In genomic region chr16:4629950-4630349, GRCm38 (mm10) we compare ENCODE assay signal across 8 mouse cellular contexts. TPM values are rescaled to one million over a fixed set of nuclear protein-coding genes. Genes with fewer than 3 reads are reported as not detected.
DNase-seq lines count a peak whose midpoint lies in the region; ATAC-seq and TF ChIP-seq lines count a peak whose summit lies in the region.

No protein-coding gene starts in this region.

- no peak for TF ChIP-seq POLR2A in heart, adult 2 months (IDR thresholded peaks at IDR 0.05; ENCODE audit: insufficient read depth, low read depth, low read length)

- peak; percentile 99; the same call in 1 of the 2 replicates for TF ChIP-seq CTCF in heart, adult 2 months (IDR thresholded peaks at IDR 0.05)

- H3K79me2 ChIP-seq in heart, adult 2 months (replicated peaks; ENCODE audit: control insufficient read depth, insufficient read depth, low read length): no peaks in the 10 kb centered on the region

- H3K9ac ChIP-seq in heart, adult 2 months (ENCODE audit: low read depth, low read length): no peak overlapping the region
- no peak overlapping the region for H3K9ac ChIP-seq in kidney, embryonic 14.5 days (ENCODE audit: low read depth, low read length)
- no peak overlapping the region for H3K9ac ChIP-seq in liver, embryonic 13.5 days
- H3K9ac ChIP-seq in neural tube, embryonic 14.5 days (replicated peaks; ENCODE audit: low read depth, low read length): no peak overlapping the region

- intact Hi-C loops in heart, adult 2 months (cut with DNase I): loop anchor here (1.0 to 2.0 kb wide), 3 partner anchors 25 to 161 kb away; no protein-coding TSS in a partner anchor

- no peaks in the 10 kb centered on the region for H3K27me3 ChIP-seq in heart, adult 2 months (ENCODE audit: control insufficient read depth, insufficient read depth, low read length)
- no peaks in the 10 kb centered on the region for H3K27me3 ChIP-seq in kidney, embryonic 14.5 days (ENCODE audit: control insufficient read depth, insufficient read depth, low read length)
- H3K27me3 ChIP-seq in liver, embryonic 13.5 days: no peaks in the 10 kb centered on the region
- H3K27me3 ChIP-seq in neural tube, embryonic 14.5 days (ENCODE audit: control insufficient read depth, insufficient read depth, low read length): no peaks in the 10 kb centered on the region

- 22% methylated on average over 6 of the region's 6 CpGs for WGBS in heart, adult 2 months
- 25% methylated on average over 6 of the region's 6 CpGs for WGBS in kidney, embryonic 14.5 days
- WGBS in liver, embryonic 13.5 days (ENCODE audit: insufficient replicate concordance): 19% methylated on average over 6 of the region's 6 CpGs
- WGBS in neural tube, embryonic 14.5 days: 19% methylated on average over 6 of the region's 6 CpGs

- ATAC-seq in kidney, embryonic 14.5 days (ENCODE audit: low FRiP score, low TSS enrichment): peak; percentile 29
- peak; percentile 31 for ATAC-seq in liver, embryonic 13.5 days (ENCODE audit: low read depth)
- 0 out of 2 replicates have a peak, but pooled peaks have one; percentile 5 for ATAC-seq in neural tube, embryonic 14.5 days (ENCODE audit: low read depth)

- TF ChIP-seq EP300 in heart, adult 2 months (IDR thresholded peaks at IDR 0.05; ENCODE audit: insufficient read depth, low read depth, low read length): peak; percentile 83

- no peaks in the 10 kb centered on the region for H3K36me3 ChIP-seq in heart, adult 2 months (ENCODE audit: control insufficient read depth, insufficient read depth, low read length)
- peaks cover 15% of the 10 kb centered on the region; the same call in 1 of the 2 replicates for H3K36me3 ChIP-seq in kidney, embryonic 14.5 days (ENCODE audit: control insufficient read depth, insufficient read depth, low read length)
- peaks cover 25% of the 10 kb centered on the region for H3K36me3 ChIP-seq in liver, embryonic 13.5 days
- peaks cover 12% of the 10 kb centered on the region for H3K36me3 ChIP-seq in neural tube, embryonic 14.5 days (ENCODE audit: control insufficient read depth, insufficient read depth, low read length)

- no peak overlapping the region for H3K4me3 ChIP-seq in heart, adult 2 months
- no peak overlapping the region for H3K4me3 ChIP-seq in kidney, embryonic 14.5 days (ENCODE audit: low read length)
- no peak overlapping the region for H3K4me3 ChIP-seq in liver, embryonic 13.5 days (replicated peaks)
- H3K4me3 ChIP-seq in neural tube, embryonic 14.5 days (ENCODE audit: low read depth, low read length): no peak overlapping the region

- H3K4me1 ChIP-seq in heart, adult 2 months (ENCODE audit: control insufficient read depth, insufficient read depth, low read length): no peaks in the 10 kb centered on the region
- 0 out of 2 replicates have a peak, but pooled peaks cover 3% of the 10 kb centered on the region for H3K4me1 ChIP-seq in kidney, embryonic 14.5 days (ENCODE audit: control insufficient read depth, insufficient read depth, low read length)
- H3K4me1 ChIP-seq in liver, embryonic 13.5 days (replicated peaks): peaks cover 14% of the 10 kb centered on the region
- no peaks in the 10 kb centered on the region for H3K4me1 ChIP-seq in neural tube, embryonic 14.5 days (ENCODE audit: control insufficient read depth, insufficient read depth, low read length)

- H3K4me2 ChIP-seq in kidney, embryonic 14.5 days (replicated peaks; ENCODE audit: low read depth, low read length): no peak overlapping the region
- H3K4me2 ChIP-seq in liver, embryonic 13.5 days: no peak overlapping the region
- H3K4me2 ChIP-seq in neural tube, embryonic 14.5 days (ENCODE audit: low read depth, low read length): no peak overlapping the region

- no peak overlapping the region for H3K27ac ChIP-seq in heart, adult 2 months
- H3K27ac ChIP-seq in kidney, embryonic 14.5 days (ENCODE audit: low read depth, low read length): no peak overlapping the region
- H3K27ac ChIP-seq in liver, embryonic 13.5 days: no peak overlapping the region
- H3K27ac ChIP-seq in neural tube, embryonic 14.5 days (ENCODE audit: low read depth, low read length): no peak overlapping the region

- peak; percentile 91 for DNase-seq in 3T3-L1 (ENCODE audit: low read depth, low spot score)
- peak; percentile 86 for DNase-seq in adipocyte (ENCODE audit: low spot score)
- peak; percentile 92 for DNase-seq in embryo, embryonic 10 days (ENCODE audit: low spot score)
- peak; percentile 80 to 89 for DNase-seq in heart, adult 2 months
- peak; percentile 64 for DNase-seq in liver, embryonic 13.5 days
- DNase-seq in thymus, adult 18-20 months: peak; percentile 48 to 62

- H3K9me3 ChIP-seq in kidney, embryonic 14.5 days (ENCODE audit: control insufficient read depth, low read length): no peaks in the 10 kb centered on the region
- no peaks in the 10 kb centered on the region for H3K9me3 ChIP-seq in liver, embryonic 13.5 days (replicated peaks)
- H3K9me3 ChIP-seq in neural tube, embryonic 14.5 days (ENCODE audit: control insufficient read depth, low read length): no peaks in the 10 kb centered on the region

RNA-seq across cellular contexts. Expression of gene Pam16, which starts 5.2 kb away (rescaled TPM):
- total RNA-seq in heart, adult 2 months (2021): 100 to 1,000 TPM; 119 to 165 TPM
- 36.3 and 39.4 TPM in 2 replicates for polyA plus RNA-seq in heart, adult 2 months (2012; rRNA removed)
- polyA plus RNA-seq in kidney, embryonic 14.5 days (2014; fragmentation: Nextera tagmentation; extraction: Ambion mirVana): 102 and 116 TPM in 2 replicates
- 67.5 and 74.1 TPM in 2 replicates for polyA plus RNA-seq in liver, embryonic 13.5 days (2015; fragmentation: Nextera tagmentation; extraction: Ambion mirVana)
- 179 and 194 TPM in 2 replicates for polyA plus RNA-seq in neural tube, embryonic 14.5 days (2014; fragmentation: Nextera tagmentation; extraction: Ambion mirVana)

RNA-seq across cellular contexts. Expression of gene Vasn, which starts 9.8 kb away (rescaled TPM):
- total RNA-seq in heart, adult 2 months (2021): 10 to 100 TPM in 1 of 2 experiments, 1 to 10 TPM in 1; 9.2 to 10.5 TPM
- 23.9 and 24.2 TPM in 2 replicates for polyA plus RNA-seq in heart, adult 2 months (2012; rRNA removed)
- 14.4 and 16.1 TPM in 2 replicates for polyA plus RNA-seq in kidney, embryonic 14.5 days (2014; fragmentation: Nextera tagmentation; extraction: Ambion mirVana)
- 2.9 TPM in 2 replicates for polyA plus RNA-seq in liver, embryonic 13.5 days (2015; fragmentation: Nextera tagmentation; extraction: Ambion mirVana)
- 4.4 and 6.3 TPM in 2 replicates for polyA plus RNA-seq in neural tube, embryonic 14.5 days (2014; fragmentation: Nextera tagmentation; extraction: Ambion mirVana)

RNA-seq across cellular contexts. Expression of gene Dnaja3, which starts 9.8 kb away (rescaled TPM):
- 100 to 1,000 TPM; 138 to 150 TPM for total RNA-seq in heart, adult 2 months (2021)
- 80.8 and 104 TPM in 2 replicates for polyA plus RNA-seq in heart, adult 2 months (2012; rRNA removed)
- 46.3 and 68.8 TPM in 2 replicates for polyA plus RNA-seq in kidney, embryonic 14.5 days (2014; fragmentation: Nextera tagmentation; extraction: Ambion mirVana)
- 51.8 and 62.5 TPM in 2 replicates for polyA plus RNA-seq in liver, embryonic 13.5 days (2015; fragmentation: Nextera tagmentation; extraction: Ambion mirVana)
- polyA plus RNA-seq in neural tube, embryonic 14.5 days (2014; fragmentation: Nextera tagmentation; extraction: Ambion mirVana): 55.0 and 61.9 TPM in 2 replicates

RNA-seq across cellular contexts. Expression of gene Glis2, which starts 35.4 kb away (rescaled TPM):
- 10 to 100 TPM; 10.0 to 11.1 TPM for total RNA-seq in heart, adult 2 months (2021)
- polyA plus RNA-seq in heart, adult 2 months (2012; rRNA removed): 17.3 and 23.8 TPM in 2 replicates
- 42.4 and 47.3 TPM in 2 replicates for polyA plus RNA-seq in kidney, embryonic 14.5 days (2014; fragmentation: Nextera tagmentation; extraction: Ambion mirVana)
- polyA plus RNA-seq in liver, embryonic 13.5 days (2015; fragmentation: Nextera tagmentation; extraction: Ambion mirVana): 2.4 and 2.8 TPM in 2 replicates
- 13.2 and 20.3 TPM in 2 replicates for polyA plus RNA-seq in neural tube, embryonic 14.5 days (2014; fragmentation: Nextera tagmentation; extraction: Ambion mirVana)

RNA-seq across cellular contexts. Expression of gene Coro7, which starts 49.6 kb away (rescaled TPM):
- total RNA-seq in heart, adult 2 months (2021): 10 to 100 TPM; 14.6 to 15.9 TPM
- 20.8 and 22.8 TPM in 2 replicates for polyA plus RNA-seq in heart, adult 2 months (2012; rRNA removed)
- 12.0 and 16.4 TPM in 2 replicates for polyA plus RNA-seq in kidney, embryonic 14.5 days (2014; fragmentation: Nextera tagmentation; extraction: Ambion mirVana)
- 7.0 and 9.9 TPM in 2 replicates for polyA plus RNA-seq in liver, embryonic 13.5 days (2015; fragmentation: Nextera tagmentation; extraction: Ambion mirVana)
- 28.0 and 28.6 TPM in 2 replicates for polyA plus RNA-seq in neural tube, embryonic 14.5 days (2014; fragmentation: Nextera tagmentation; extraction: Ambion mirVana)
